Mouse (Mus musculus) liver, embryonic 16.5 days (tissue): ENCODE results near the gene Lysmd4. TPM values are rescaled to one million over a fixed set of nuclear protein-coding genes. Genes with fewer than 3 reads are reported as not detected.

ENCODE experiments used
- ATAC-seq: fragments of 200-750 bp; cut with Nextera tagmentation; 2 replicates; pipeline ENCODE4 v1.8.0; 2017; ENCODE audit warnings: low read depth, mild to moderate bottlenecking, moderate number of reproducible peaks, moderate library complexity
- H3K27ac ChIP-seq: fragments of 300-500 bp; sonication (generic); 2 replicates; pipeline ENCODE4 v1.5.1; 2014; ENCODE audit warnings: mild to moderate bottlenecking, low read length
- H3K27me3 ChIP-seq: fragments of 300-500 bp; sonication (generic); 2 replicates; pipeline ENCODE4 v1.6.1; 2014; ENCODE audit warnings: low read depth, low read length, mixed read lengths; ENCODE audit not compliant: control insufficient read depth, insufficient read depth
- H3K36me3 ChIP-seq: fragments of 300-500 bp; sonication (generic); 2 replicates; pipeline ENCODE4 v1.6.1; 2014; ENCODE audit warnings: mild to moderate bottlenecking; ENCODE audit not compliant: control insufficient read depth, insufficient read depth
- H3K4me1 ChIP-seq: fragments of 300-500 bp; sonication (generic); 2 replicates; pipeline ENCODE4 v1.6.1; 2014; ENCODE audit warnings: low read depth, low read length, mixed read lengths; ENCODE audit not compliant: control insufficient read depth
- H3K4me2 ChIP-seq: fragments of 300-500 bp; sonication (generic); 2 replicates; pipeline ENCODE4 v1.6.1; 2014; ENCODE audit warnings: low read depth, low read length, mixed read lengths
- H3K4me3 ChIP-seq: fragments of 300-500 bp; sonication (generic); 2 replicates; pipeline ENCODE4 v1.5.1; 2014; ENCODE audit warnings: low read depth, mild to moderate bottlenecking, low read length
- H3K9ac ChIP-seq: fragments of 300-500 bp; sonication (generic); 2 replicates; pipeline ENCODE4 v1.6.1; 2014; ENCODE audit warnings: low read depth, low read length
- H3K9me3 ChIP-seq: fragments of 300-500 bp; sonication (generic); replicated peaks from 2 replicates; pipeline ENCODE4 v1.6.1; 2016; ENCODE audit warnings: low read length; ENCODE audit not compliant: control insufficient read depth
- WGBS: fragments of 180-500 bp; shearing (Covaris S2); extraction: QIAGEN DNeasy Blood & Tissue Kit; methylation state at CpG from one replicate; pipeline ENCODE4 v1.1.7; 2014; ENCODE audit not compliant: insufficient replicate concordance; 5-methylcytosine and 5-hydroxymethylcytosine counted together
- polyA plus RNA-seq: library from polyadenylated mRNA; unstranded; fragments of >200 nt; fragmentation: Nextera tagmentation; extraction: Ambion mirVana; gene quantifications from 2 replicates; pipeline ENCODE4 v1.2.1, GENCODE M21; 2015

Lysmd4 gene
- polyA plus RNA-seq, 1 experiment from 2014 or later = 3.9 TPM

- 69% methylated on average over 5 of the region's 5 CpGs for WGBS
- no peak overlapping the region for H3K4me3 ChIP-seq
These were observed 6.7 kb downstream of the Lysmd4 start for GRCm38 (mm10) chr7:67228891-67229602.

GRCm38 (mm10) chr7:67229701-67230100, 7.4 kb downstream of the Lysmd4 start:
- Histone ChIP-seq H3K4me2 (no peak overlapping the region), H3K4me1 (no peaks in the 10 kb centered on the region), H3K9ac (no peak overlapping the region), H3K27ac (no peak overlapping the region), H3K36me3 (peaks cover 6% of the 10 kb centered on the region), H3K4me3 (no peak overlapping the region), H3K9me3 (no peaks in the 10 kb centered on the region), H3K27me3 (no peaks in the 10 kb centered on the region)
- WGBS = 75% methylated on average over 3 of the region's 3 CpGs
- no peak for ATAC-seq

More at GRCm38 (mm10) chr7:67228891-67229602, 6.7 kb downstream of the Lysmd4 start:
- no peak overlapping the region for H3K9ac ChIP-seq
- H3K36me3 ChIP-seq = no peaks in the 10 kb centered on the region
- no peaks in the 10 kb centered on the region for H3K4me1 ChIP-seq
- H3K4me2 ChIP-seq = no peak overlapping the region
- no peak for ATAC-seq
- no peak overlapping the region for H3K27ac ChIP-seq
- no peaks in the 10 kb centered on the region for H3K27me3 ChIP-seq
- no peaks in the 10 kb centered on the region for H3K9me3 ChIP-seq

GRCm38 (mm10) chr7:67230221-67230620, 7.9 kb downstream of the Lysmd4 start:
- Histone ChIP-seq H3K27me3 (no peaks in the 10 kb centered on the region), H3K27ac (no peak overlapping the region), H3K4me2 (no peak overlapping the region), H3K9ac (no peak overlapping the region), H3K4me1 (no peaks in the 10 kb centered on the region), H3K4me3 (no peak overlapping the region), H3K9me3 (no peaks in the 10 kb centered on the region), H3K36me3 (peaks cover 8% of the 10 kb centered on the region)
- no peak for ATAC-seq
- 87% methylated on average over 3 of the region's 3 CpGs for WGBS

- Histone ChIP-seq H3K27me3 (no peaks in the 10 kb centered on the region), H3K4me1 (no peaks in the 10 kb centered on the region), H3K4me3 (no peak overlapping the region), H3K9ac (no peak overlapping the region), H3K36me3 (peaks cover 8% of the 10 kb centered on the region), H3K9me3 (no peaks in the 10 kb centered on the region), H3K27ac (no peak overlapping the region), H3K4me2 (no peak overlapping the region)
- ATAC-seq = no peak
- WGBS = 62% methylated on average over 3 of the region's 3 CpGs
These were observed 8.3 kb downstream of the Lysmd4 start for GRCm38 (mm10) chr7:67230640-67231140.

GRCm38 (mm10) chr7:67232504-67232903, 10.2 kb downstream of the Lysmd4 start:
- WGBS = 86% methylated on average over 14 of the region's 14 CpGs
- no peak overlapping the region for H3K4me3 ChIP-seq
- ATAC-seq = no peak
- no peaks in the 10 kb centered on the region for H3K27me3 ChIP-seq
- H3K4me2 ChIP-seq = no peak overlapping the region
- peaks cover 12% of the 10 kb centered on the region for H3K36me3 ChIP-seq
- H3K4me1 ChIP-seq = no peaks in the 10 kb centered on the region
- no peak overlapping the region for H3K27ac ChIP-seq
- H3K9me3 ChIP-seq = no peaks in the 10 kb centered on the region
- H3K9ac ChIP-seq = no peak overlapping the region

- H3K9me3 ChIP-seq = no peaks in the 10 kb centered on the region
- H3K4me2 ChIP-seq = no peak overlapping the region
- H3K27me3 ChIP-seq = no peaks in the 10 kb centered on the region
- peaks cover 12% of the 10 kb centered on the region for H3K36me3 ChIP-seq
- no peak overlapping the region for H3K27ac ChIP-seq
- ATAC-seq = no peak
- 70% methylated on average over 8 of the region's 8 CpGs for WGBS
- no peaks in the 10 kb centered on the region for H3K4me1 ChIP-seq
- no peak overlapping the region for H3K9ac ChIP-seq
- H3K4me3 ChIP-seq = no peak overlapping the region
These were observed 12.5 kb downstream of the Lysmd4 start for GRCm38 (mm10) chr7:67234797-67235196.

GRCm38 (mm10) chr7:67236351-67236750, 14.0 kb downstream of the Lysmd4 start:
- Histone ChIP-seq H3K4me2 (no peak overlapping the region), H3K27ac (no peak overlapping the region), H3K9ac (no peak overlapping the region), H3K27me3 (no peaks in the 10 kb centered on the region), H3K4me3 (no peak overlapping the region), H3K9me3 (no peaks in the 10 kb centered on the region), H3K4me1 (no peaks in the 10 kb centered on the region), H3K36me3 (peaks cover 12% of the 10 kb centered on the region)
- WGBS = 67% methylated on average over 2 of the region's 2 CpGs
- ATAC-seq = no peak

- peaks cover 12% of the 10 kb centered on the region for H3K36me3 ChIP-seq
- no peaks in the 10 kb centered on the region for H3K27me3 ChIP-seq
- no peak overlapping the region for H3K4me3 ChIP-seq
- no peaks in the 10 kb centered on the region for H3K9me3 ChIP-seq
- no peak overlapping the region for H3K9ac ChIP-seq
- ATAC-seq = no peak
- no peak overlapping the region for H3K4me2 ChIP-seq
- 60% methylated on average over 2 of the region's 2 CpGs for WGBS
- H3K27ac ChIP-seq = no peak overlapping the region
- no peaks in the 10 kb centered on the region for H3K4me1 ChIP-seq
These were observed 15.4 kb downstream of the Lysmd4 start for GRCm38 (mm10) chr7:67237752-67238151.

- no peaks in the 10 kb centered on the region for H3K4me1 ChIP-seq
- ATAC-seq = no peak
- no peaks in the 10 kb centered on the region for H3K9me3 ChIP-seq
- 71% methylated on average over 3 of the region's 3 CpGs for WGBS
- no peak overlapping the region for H3K9ac ChIP-seq
- no peaks in the 10 kb centered on the region for H3K27me3 ChIP-seq
- H3K36me3 ChIP-seq = peaks cover 1% of the 10 kb centered on the region; the same call in 1 of the 2 replicates
- H3K4me2 ChIP-seq = no peak overlapping the region
- H3K4me3 ChIP-seq = no peak overlapping the region
- no peak overlapping the region for H3K27ac ChIP-seq
These were observed 19.6 kb downstream of the Lysmd4 start for GRCm38 (mm10) chr7:67241969-67242368.
